Mouse (Mus musculus) kidney, embryonic 16.5 days (tissue): ENCODE measurements around the gene Rala. TPM values are rescaled to one million over a fixed set of nuclear protein-coding genes. Genes with fewer than 3 reads are reported as not detected.

ENCODE experiments used
- ATAC-seq: fragments of 200-750 bp; cut with Nextera tagmentation; 2 replicates; pipeline ENCODE4 v1.8.0; 2017; ENCODE audit warnings: moderate TSS enrichment; ENCODE audit not compliant: low FRiP score, low TSS enrichment
- H3K27ac ChIP-seq: fragments of 300-500 bp; sonication (generic); 2 replicates; pipeline ENCODE4 v1.5.1; 2014; ENCODE audit warnings: low read length
- H3K27me3 ChIP-seq: fragments of 300-500 bp; sonication (generic); 2 replicates; pipeline ENCODE4 v1.6.1; 2014; ENCODE audit warnings: low read length, control low read depth, mixed read lengths; ENCODE audit not compliant: insufficient read depth
- H3K36me3 ChIP-seq: fragments of 300-500 bp; sonication (generic); 2 replicates; pipeline ENCODE4 v1.6.1; 2014; ENCODE audit warnings: low read length, control low read depth, mixed read lengths; ENCODE audit not compliant: insufficient read depth
- H3K4me1 ChIP-seq: fragments of 300-500 bp; sonication (generic); 2 replicates; pipeline ENCODE4 v1.6.1; 2014; ENCODE audit warnings: low read length, control low read depth, mixed read lengths; ENCODE audit not compliant: insufficient read depth
- H3K4me2 ChIP-seq: fragments of 300-500 bp; sonication (generic); replicated peaks from 2 replicates; pipeline ENCODE4 v1.6.1; 2014; ENCODE audit warnings: low read depth, low read length
- H3K4me3 ChIP-seq: fragments of 300-500 bp; sonication (generic); 2 replicates; pipeline ENCODE4 v1.5.1; 2014; ENCODE audit warnings: mild to moderate bottlenecking, low read length
- H3K9ac ChIP-seq: fragments of 300-500 bp; sonication (generic); replicated peaks from 2 replicates; pipeline ENCODE4 v1.6.1; 2014; ENCODE audit warnings: low read length
- H3K9me3 ChIP-seq: fragments of 300-500 bp; sonication (generic); 2 replicates; pipeline ENCODE4 v1.6.1; 2016; ENCODE audit warnings: low read length, control low read depth
- WGBS: fragments of 180-500 bp; shearing (Covaris S2); extraction: QIAGEN DNeasy Blood & Tissue Kit; methylation state at CpG from one replicate; pipeline ENCODE4 v1.1.7; 2014; 5-methylcytosine and 5-hydroxymethylcytosine counted together
- polyA plus RNA-seq: library from polyadenylated mRNA; unstranded; fragments of >200 nt; fragmentation: Nextera tagmentation; extraction: Ambion mirVana; gene quantifications from 2 replicates; pipeline ENCODE4 v1.2.1, GENCODE M21; 2015

The Rala gene
- 89.8 and 105 TPM in 2 replicates for polyA plus RNA-seq

GRCm38 (mm10) chr13:17944078-17944917 lies at the start of gene Rala:
Rala (minus strand) TSS chr13:17944239.
- Histone ChIP-seq H3K9ac (peak within 1 kb of the TSS; percentile 96), H3K4me1 (peaks cover 7% of the 10 kb centered on the region), H3K36me3 (no peaks in the 10 kb centered on the region; the same call in 1 of the 2 replicates), H3K4me2 (peak within 1 kb of the TSS; percentile 81), H3K9me3 (no peaks in the 10 kb centered on the region), H3K27ac (peak within 1 kb of the TSS; percentile 92), H3K27me3 (no peaks in the 10 kb centered on the region), H3K4me3 (peak within 1 kb of the TSS; percentile 94)
- WGBS = 10% methylated on average over 55 of the region's 69 CpGs
- peak; percentile 99 for ATAC-seq

- peak overlapping the region; percentile 64 for H3K4me2 ChIP-seq
- H3K36me3 ChIP-seq = no peaks in the 10 kb centered on the region
- no peak for ATAC-seq
- no peaks in the 10 kb centered on the region for H3K9me3 ChIP-seq
- no peaks in the 10 kb centered on the region for H3K27me3 ChIP-seq
- peak overlapping the region; percentile 88 for H3K4me3 ChIP-seq
- H3K4me1 ChIP-seq = peaks cover 4% of the 10 kb centered on the region
- H3K27ac ChIP-seq = peak overlapping the region; percentile 88; the same call in 1 of the 2 replicates
- H3K9ac ChIP-seq = peak overlapping the region; percentile 89
- WGBS = 37% methylated on average over 7 of the region's 7 CpGs
Measured at GRCm38 (mm10) chr13:17993515-17993847, 49.4 kb upstream of the Rala start.

- no peaks in the 10 kb centered on the region for H3K9me3 ChIP-seq
- H3K27me3 ChIP-seq = no peaks in the 10 kb centered on the region
- H3K4me2 ChIP-seq = peak within 1 kb of the TSS; percentile 64
- H3K36me3 ChIP-seq = no peaks in the 10 kb centered on the region
- under 1% methylated on average over 54 of the region's 54 CpGs for WGBS
- peak within 1 kb of the TSS; percentile 89 for H3K9ac ChIP-seq
- peak within 1 kb of the TSS; percentile 88 for H3K27ac ChIP-seq
- H3K4me3 ChIP-seq = peak within 1 kb of the TSS; percentile 88
- peaks cover 4% of the 10 kb centered on the region for H3K4me1 ChIP-seq
- peak; percentile 99 for ATAC-seq
Measured at GRCm38 (mm10) chr13:17992697-17993514, 48.9 kb upstream of the Rala start, which contains the start of gene Yae1d1. Yae1d1 (minus strand) TSS chr13:17993349.

DNA sequence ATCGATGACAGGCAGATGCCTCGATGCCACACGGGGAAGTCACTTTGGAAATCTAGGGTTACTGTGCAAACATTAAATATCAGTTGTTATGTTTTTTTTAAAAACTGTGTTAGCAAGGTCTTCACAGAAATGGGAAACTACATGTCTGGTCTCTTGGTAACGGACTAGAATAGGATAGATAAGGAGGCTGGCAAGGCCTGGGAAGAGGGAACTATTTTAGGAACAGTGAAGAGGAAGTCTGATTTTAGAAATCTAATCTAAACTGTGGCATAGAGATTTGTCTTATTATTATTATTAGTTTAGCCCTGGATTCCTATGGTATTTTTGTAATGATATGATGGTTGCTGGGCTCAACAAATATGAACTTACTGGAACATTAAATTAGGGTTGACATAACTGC lies 48.0 kb upstream of the Rala start:
- Histone ChIP-seq H3K4me3 (no peak overlapping the region; the same call in 1 of the 2 replicates), H3K27me3 (no peaks in the 10 kb centered on the region), H3K27ac (no peak overlapping the region), H3K36me3 (peaks cover 7% of the 10 kb centered on the region), H3K4me2 (peak overlapping the region; percentile 64), H3K9ac (no peak overlapping the region), H3K9me3 (no peaks in the 10 kb centered on the region), H3K4me1 (peaks cover 4% of the 10 kb centered on the region)
- WGBS = 70% methylated on average over 4 of the region's 4 CpGs
- ATAC-seq = no peak

DNA sequence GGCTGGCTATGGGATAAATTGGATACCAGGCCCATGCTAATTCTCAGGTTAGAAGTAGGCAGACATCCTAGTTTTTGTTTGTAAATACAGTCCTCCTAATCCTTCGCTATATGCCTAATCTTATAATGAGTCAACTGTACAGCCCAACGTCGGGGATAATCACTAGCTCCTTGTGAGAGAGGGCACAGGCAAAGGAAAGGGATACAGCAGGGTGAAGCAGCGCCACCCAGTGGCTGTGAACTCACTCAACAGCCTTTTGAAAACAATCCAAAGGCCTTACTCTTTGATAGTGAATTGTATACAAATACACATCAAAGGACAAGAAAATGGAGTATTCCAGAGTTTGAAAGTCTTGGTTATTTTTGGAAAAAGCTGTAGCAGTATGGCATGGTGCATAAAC lies 39.2 kb upstream of the Rala start:
- Histone ChIP-seq H3K4me1 (no peaks in the 10 kb centered on the region), H3K4me3 (no peak overlapping the region), H3K4me2 (no peak overlapping the region), H3K9me3 (peaks cover 3% of the 10 kb centered on the region; the same call in 1 of the 2 replicates), H3K27me3 (no peaks in the 10 kb centered on the region), H3K36me3 (peaks cover 27% of the 10 kb centered on the region), H3K27ac (no peak overlapping the region), H3K9ac (no peak overlapping the region)
- 59% methylated on average over 4 of the region's 4 CpGs for WGBS
- ATAC-seq = no peak

- ATAC-seq = no peak
- Histone ChIP-seq H3K4me1 (no peaks in the 10 kb centered on the region), H3K27ac (no peak overlapping the region), H3K4me3 (no peak overlapping the region), H3K27me3 (no peaks in the 10 kb centered on the region), H3K4me2 (no peak overlapping the region), H3K9ac (no peak overlapping the region), H3K9me3 (peaks cover 3% of the 10 kb centered on the region; the same call in 1 of the 2 replicates), H3K36me3 (peaks cover 25% of the 10 kb centered on the region)
- 84% methylated on average over 5 of the region's 5 CpGs for WGBS
Measured at GRCm38 (mm10) chr13:17982634-17983033, 38.6 kb upstream of the Rala start.

GRCm38 (mm10) chr13:17976854-17977739 lies 33.1 kb upstream of the Rala start:
- Histone ChIP-seq H3K4me3 (no peak overlapping the region), H3K27me3 (no peaks in the 10 kb centered on the region), H3K36me3 (0 out of 2 replicates have a peak, but pooled peaks cover 4% of the 10 kb centered on the region), H3K9ac (no peak overlapping the region), H3K4me1 (no peaks in the 10 kb centered on the region), H3K9me3 (peaks cover 3% of the 10 kb centered on the region; the same call in 1 of the 2 replicates), H3K27ac (no peak overlapping the region), H3K4me2 (no peak overlapping the region)
- WGBS = 71% methylated on average over 8 of the region's 8 CpGs
- ATAC-seq = no peak

DNA sequence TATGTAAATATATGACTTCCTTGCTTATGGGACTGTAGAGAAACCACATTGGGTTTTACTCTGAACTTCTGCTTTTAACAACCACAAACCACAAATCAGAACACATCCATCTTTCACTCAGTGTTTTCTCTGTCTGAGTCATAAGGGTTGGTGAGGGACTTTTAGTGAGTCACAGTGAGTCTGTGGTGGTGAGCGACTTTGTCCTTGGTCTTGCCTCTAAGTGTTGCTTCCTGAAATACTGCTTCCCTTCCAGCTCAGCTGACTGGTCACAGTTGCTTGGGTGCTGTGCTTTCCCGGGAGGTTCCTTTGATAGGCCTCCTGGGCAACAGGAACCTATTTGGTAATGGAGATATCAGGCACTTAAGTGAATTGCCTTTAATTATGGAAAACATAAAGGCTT lies 31.9 kb upstream of the Rala start:
- H3K4me3 ChIP-seq = no peak overlapping the region
- no peak overlapping the region for H3K27ac ChIP-seq
- H3K9me3 ChIP-seq = peaks cover 3% of the 10 kb centered on the region; the same call in 1 of the 2 replicates
- no peaks in the 10 kb centered on the region for H3K4me1 ChIP-seq
- ATAC-seq = no peak
- no peak overlapping the region for H3K9ac ChIP-seq
- 16% methylated on average over 2 of the region's 2 CpGs for WGBS
- no peak overlapping the region for H3K4me2 ChIP-seq
- H3K27me3 ChIP-seq = no peaks in the 10 kb centered on the region
- H3K36me3 ChIP-seq = no peaks in the 10 kb centered on the region

- H3K4me1 ChIP-seq = no peaks in the 10 kb centered on the region
- H3K4me2 ChIP-seq = no peak overlapping the region
- no peaks in the 10 kb centered on the region for H3K27me3 ChIP-seq
- 75% methylated on average over 1 of the region's 1 CpGs for WGBS
- H3K36me3 ChIP-seq = no peaks in the 10 kb centered on the region
- no peak overlapping the region for H3K27ac ChIP-seq
- H3K4me3 ChIP-seq = no peak overlapping the region
- H3K9ac ChIP-seq = no peak overlapping the region
- ATAC-seq = no peak
- H3K9me3 ChIP-seq = peaks cover 3% of the 10 kb centered on the region; the same call in 1 of the 2 replicates
Measured at GRCm38 (mm10) chr13:17975457-17975856, 31.4 kb upstream of the Rala start.
